Mouse (Mus musculus) ES-E14 (cell line): Measurements from ENCODE around the gene Sfn. TPM values are rescaled to one million over a fixed set of nuclear protein-coding genes. Genes with fewer than 3 reads are reported as not detected.

Source experiments
- DNase-seq: peaks from one replicate; pipeline ENCODE4 v3.0.0-alpha.2; 2013; ENCODE audit warnings: low read depth, low spot score
- H3K27ac ChIP-seq: 2 replicates; pipeline ENCODE4 v1.5.1; 2012; ENCODE audit warnings: low read depth, mild to moderate bottlenecking, low read length, moderate library complexity, mixed read lengths; ENCODE audit not compliant: poor library complexity, insufficient read depth, severe bottlenecking
- H3K36me3 ChIP-seq: 2 replicates; pipeline ENCODE4 v1.6.1; 2012; ENCODE audit warnings: mild to moderate bottlenecking, low read length, moderate library complexity, mixed read lengths; ENCODE audit not compliant: control insufficient read depth, poor library complexity, insufficient read depth, severe bottlenecking
- H3K4me1 ChIP-seq, 2 experiments: fragments of 150-350 bp in 1 of 2; sonication (generic) in 1 of 2; 2 replicates each; pipeline ENCODE4 v1.6.1; 2012; ENCODE audit warnings: low read length in 2 of 2, mild to moderate bottlenecking in 1 of 2, mixed read lengths in 1 of 2; ENCODE audit not compliant: control insufficient read depth in 2 of 2, insufficient read depth in 2 of 2, poor library complexity in 1 of 2
- H3K4me3 ChIP-seq, 2 experiments: fragments of 150-350 bp in 1 of 2; sonication (generic) in 1 of 2; 2 replicates each; pipeline ENCODE4 v1.5.1; 2012; ENCODE audit warnings: low read length in 2 of 2, low read depth in 1 of 2, mild to moderate bottlenecking in 1 of 2, mixed read lengths in 1 of 2; ENCODE audit not compliant: insufficient read depth in 1 of 2, poor library complexity in 1 of 2, severe bottlenecking in 1 of 2
- H3K9ac ChIP-seq: 2 replicates; pipeline ENCODE4 v1.6.1; 2012; ENCODE audit warnings: low read depth, mild to moderate bottlenecking, low read length, mixed read lengths; ENCODE audit not compliant: poor library complexity, insufficient read depth, severe bottlenecking
- H3K9me3 ChIP-seq: fragments of 150-350 bp; sonication (generic); 2 replicates; pipeline ENCODE4 v1.6.1; 2012; ENCODE audit warnings: low read depth, mild to moderate bottlenecking, low read length; ENCODE audit not compliant: control insufficient read depth, insufficient read depth
- CHD2 ChIP-seq: IDR thresholded peaks from 2 replicates; pipeline ENCODE4 v1.6.1; 2014; ENCODE audit warnings: mild to moderate bottlenecking, low read depth, low read length, inconsistent platforms
- HCFC1 ChIP-seq: IDR thresholded peaks from 2 replicates; pipeline ENCODE4 v1.6.1; 2012; ENCODE audit warnings: low read length, inconsistent platforms, borderline replicate concordance; ENCODE audit not compliant: insufficient read depth
- MAFK ChIP-seq: IDR thresholded peaks from 2 replicates; pipeline ENCODE4 v1.6.1; 2014; ENCODE audit warnings: mild to moderate bottlenecking, low read depth, low read length, inconsistent platforms; ENCODE audit not compliant: insufficient read depth
- ZC3H11A ChIP-seq: IDR thresholded peaks from 2 replicates; pipeline ENCODE4 v1.6.1; 2012; ENCODE audit warnings: low read depth, mild to moderate bottlenecking, inconsistent platforms, low read length, borderline replicate concordance
- ZNF384 ChIP-seq: IDR thresholded peaks from 2 replicates; pipeline ENCODE4 v1.6.1; 2012; ENCODE audit warnings: low read depth, low read length, inconsistent platforms
- in situ Hi-C, 2 experiments: fragments of 600-800 bp; cut with MboI; formaldehyde crosslinking; loops; one replicate each; pipeline ENCODE4 v1.15.1; 2025; ENCODE audit warnings: low sequenced_read_pairs in 2 of 2, inconsistent platforms in 1 of 2; ENCODE audit not compliant: unreplicated experiment in 2 of 2
- total RNA-seq: library from RNA; depleted of rRNA; stranded (reverse); fragments of 300-350 nt; gene quantifications from 2 replicates; pipeline ENCODE4 v1.2.3, GENCODE M21; 2012

The Sfn gene
- total RNA-seq, 1 experiment, result 35.8 TPM

- TF ChIP-seq HCFC1 (no peak), MAFK (no peak), CHD2 (no peak), ZNF384 (no peak), ZC3H11A (no peak)
- H3K9ac ChIP-seq, result no peak overlapping the region
- DNase-seq, result no peak
- peaks cover 17% of the 10 kb centered on the region; the same call in 1 of the 2 replicates for H3K36me3 ChIP-seq
- no peak overlapping the region for H3K4me3 ChIP-seq
- no peaks in the 10 kb centered on the region for H3K9me3 ChIP-seq
- peaks cover 15 to 53% of the 10 kb centered on the region in 2 experiments for H3K4me1 ChIP-seq
- H3K27ac ChIP-seq, result no peak overlapping the region
- in situ Hi-C loops, result no loop called here
Measured at GRCm38 (mm10) chr4:133603056-133603455, 1.1 kb upstream of the Sfn start.

DNA sequence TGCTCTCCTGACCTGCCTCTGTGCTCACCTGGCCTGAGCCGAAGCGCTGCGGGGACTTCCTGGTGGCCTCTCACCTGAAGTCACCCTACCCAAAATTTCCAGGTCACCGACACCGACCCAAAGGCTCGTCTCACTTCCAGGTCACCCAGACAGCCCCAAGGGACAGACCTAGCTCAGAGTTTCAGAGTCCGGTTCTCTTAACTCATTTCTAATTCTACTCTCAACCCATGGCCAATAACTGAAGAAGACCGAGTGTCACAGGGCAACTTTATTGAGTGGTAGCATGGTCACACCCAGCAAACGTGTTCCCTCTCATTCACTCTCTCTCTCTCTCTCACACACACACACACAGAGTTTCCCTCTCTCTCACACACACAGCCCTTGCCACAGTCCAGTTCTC, 1.7 kb downstream of the Sfn start:
- Histone ChIP-seq H3K9ac (peak overlapping the region; percentile 77), H3K4me1 (peaks cover 1 to 39% of the 10 kb centered on the region in 2 experiments; a peak in 2 of 4 replicates), H3K36me3 (peaks cover 2% of the 10 kb centered on the region; the same call in 1 of the 2 replicates), H3K27ac (peak overlapping the region; percentile 86), H3K9me3 (no peaks in the 10 kb centered on the region), H3K4me3 (peak overlapping the region; percentile 62 to 72)
- DNase-seq, result no peak
- in situ Hi-C loops, result no loop called here
- TF ChIP-seq ZC3H11A (no peak), HCFC1 (no peak), ZNF384 (no peak), CHD2 (no peak), MAFK (no peak)

DNA sequence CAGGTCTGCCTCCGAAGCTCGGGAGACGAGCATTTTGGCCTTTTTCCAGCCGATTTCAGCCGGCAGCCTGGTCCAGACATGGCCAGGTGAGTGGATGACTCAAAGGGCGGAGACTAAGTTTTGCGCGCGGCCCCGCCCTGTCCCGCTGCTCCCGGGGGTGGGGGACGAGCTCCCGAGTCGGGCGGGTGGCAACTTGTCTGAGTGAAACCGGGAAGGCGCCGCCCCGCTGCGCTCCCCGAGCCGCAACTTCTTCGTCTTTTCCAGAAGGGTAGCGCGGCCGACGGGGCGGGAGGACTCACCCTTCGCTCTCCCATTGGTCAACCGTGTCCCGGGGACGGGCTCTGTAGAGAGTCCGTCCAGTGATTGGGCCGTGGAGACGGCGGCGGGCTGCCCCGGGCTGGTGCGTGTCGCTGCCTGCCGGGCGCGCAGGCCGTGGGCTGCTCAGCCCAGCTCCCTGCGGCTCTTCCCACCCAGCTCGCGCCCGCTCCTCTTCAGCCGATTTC, 2.3 kb downstream of the Sfn start:
- peak overlapping the region; percentile 77 for H3K9ac ChIP-seq
- in situ Hi-C loops, result loop anchor here in 1 of 2 experiments (25.0 kb wide), 1 partner anchor 238 kb away; no protein-coding TSS in a partner anchor
- TF ChIP-seq ZC3H11A (no peak), HCFC1 (no peak), ZNF384 (no peak), CHD2 (no peak), MAFK (no peak)
- peak; percentile 82 for DNase-seq
- no peaks in the 10 kb centered on the region for H3K9me3 ChIP-seq
- peaks cover 1 to 36% of the 10 kb centered on the region in 2 experiments; a peak in 2 of 4 replicates for H3K4me1 ChIP-seq
- H3K27ac ChIP-seq, result peak overlapping the region; percentile 86
- H3K4me3 ChIP-seq, result peak overlapping the region; percentile 62 to 72
- H3K36me3 ChIP-seq, result peaks cover 2% of the 10 kb centered on the region; the same call in 1 of the 2 replicates

- H3K9me3 ChIP-seq, result no peaks in the 10 kb centered on the region
- in situ Hi-C loops, result loop anchor here in 1 of 2 experiments (25.0 kb wide), 1 partner anchor 238 kb away; no protein-coding TSS in a partner anchor
- H3K4me1 ChIP-seq, result peaks cover 1 to 34% of the 10 kb centered on the region in 2 experiments; a peak in 2 of 4 replicates
- TF ChIP-seq MAFK, result no peak
- TF ChIP-seq HCFC1, result no peak
- no peak for TF ChIP-seq ZNF384
- TF ChIP-seq ZC3H11A, result no peak
- no peak for TF ChIP-seq CHD2
- peak overlapping the region; percentile 62 to 72 for H3K4me3 ChIP-seq
- peak overlapping the region; percentile 86 for H3K27ac ChIP-seq
- peak overlapping the region; percentile 77 for H3K9ac ChIP-seq
- peaks cover 1% of the 10 kb centered on the region; the same call in 1 of the 2 replicates for H3K36me3 ChIP-seq
- DNase-seq, result no peak
Measured at GRCm38 (mm10) chr4:133599116-133599515, 2.9 kb downstream of the Sfn start.
